Mouse (Mus musculus) CD4-positive helper T cell, adult 2 months (primary cell): ENCODE measurements around the gene Jak1.

Experiments
- DNase-seq: peaks from one replicate; pipeline ENCODE4 v3.0.0-alpha.2; 2012; ENCODE audit warnings: low read depth, missing footprints, low spot score

Jak1 gene

GRCm38 (mm10) chr4:101146891-101147655, 118.0 kb downstream of the Jak1 start:
- DNase-seq, result peak; percentile 49

GRCm38 (mm10) chr4:101146047-101146745, 118.9 kb downstream of the Jak1 start:
- DNase-seq, result peak; percentile 74

GRCm38 (mm10) chr4:101144790-101145189, 120.3 kb downstream of the Jak1 start:
- no peak for DNase-seq

- no peak for DNase-seq
Measured at GRCm38 (mm10) chr4:101144361-101144760, 120.7 kb downstream of the Jak1 start.

- DNase-seq, result no peak
Measured at GRCm38 (mm10) chr4:101143901-101144300, 121.2 kb downstream of the Jak1 start.

- DNase-seq, result no peak
Measured at GRCm38 (mm10) chr4:101141768-101142167, 123.3 kb downstream of the Jak1 start.

GRCm38 (mm10) chr4:101137975-101138374, 127.1 kb downstream of the Jak1 start:
- DNase-seq, result no peak

GRCm38 (mm10) chr4:101135909-101136308, 129.2 kb downstream of the Jak1 start:
- no peak for DNase-seq

- DNase-seq, result no peak
Measured at GRCm38 (mm10) chr4:101135013-101135412, 130.1 kb downstream of the Jak1 start.

GRCm38 (mm10) chr4:101121002-101121401, 144.1 kb downstream of the Jak1 start:
- no peak for DNase-seq

GRCm38 (mm10) chr4:101107122-101107521, 158.0 kb downstream of the Jak1 start:
- DNase-seq, result no peak
